Comparison of ENCODE assay signal across 9 mouse cellular contexts in the genomic region with DNA sequence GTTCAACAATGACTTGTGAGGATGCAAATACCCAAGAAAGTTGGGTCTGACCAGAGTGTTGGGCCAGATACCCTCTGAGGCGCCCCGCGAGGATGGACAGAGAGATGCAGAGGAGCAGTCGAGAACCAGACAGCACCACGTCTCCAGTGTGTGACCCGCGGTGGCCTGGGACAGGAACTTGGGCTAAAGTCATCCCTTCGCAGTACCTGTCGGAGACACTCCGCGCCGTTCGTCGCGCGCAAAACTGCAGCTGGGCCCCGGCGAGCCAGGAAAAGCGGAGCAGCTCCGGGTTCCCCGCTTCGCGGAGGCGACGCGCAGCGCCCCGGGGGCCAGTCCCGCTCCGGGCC. TPM values are rescaled to one million over a fixed set of nuclear protein-coding genes. Genes with fewer than 3 reads are reported as not detected.
DNase-seq lines count a peak whose midpoint lies in the region; ATAC-seq and TF ChIP-seq lines count a peak whose summit lies in the region.
"Had no signal": no experiment of that assay in that cellular context is flagged by ENCODE, and none has a peak within 500 bp of the region (broad histone marks: within the 10 kb centered on the region; RNA-seq: fewer than 3 reads in every experiment).

No protein-coding gene starts in this region.

- peaks cover 11% of the 10 kb centered on the region for H3K27me3 ChIP-seq in spleen, adult 2 months (ENCODE audit: control insufficient read depth, insufficient read depth, low read length)
- peaks cover 16% of the 10 kb centered on the region for H3K27me3 ChIP-seq in hindbrain, embryonic 11.5 days (ENCODE audit: control insufficient read depth, insufficient read depth, low read length)
- peaks cover 21% of the 10 kb centered on the region for H3K27me3 ChIP-seq in lung, embryonic 16.5 days (ENCODE audit: control insufficient read depth, insufficient read depth, low read depth, low read length)

- H3K4me1 ChIP-seq in spleen, adult 2 months (ENCODE audit: control insufficient read depth, insufficient read depth, insufficient read length): peaks cover 4% of the 10 kb centered on the region; the same call in 1 of the 2 replicates
- H3K4me1 ChIP-seq in hindbrain, embryonic 11.5 days (replicated peaks; ENCODE audit: control insufficient read depth, insufficient read depth, low read length): no peaks in the 10 kb centered on the region
- 0 out of 2 replicates have a peak, but pooled peaks cover 2% of the 10 kb centered on the region for H3K4me1 ChIP-seq in lung, embryonic 16.5 days (replicated peaks; ENCODE audit: control insufficient read depth, insufficient read depth, low read length)

- TF ChIP-seq CTCF in spleen, adult 2 months (IDR thresholded peaks at IDR 0.05; ENCODE audit: extremely low read depth, insufficient read depth, insufficient read length, insufficient replicate concordance): no peak

- no peaks in the 10 kb centered on the region for H3K36me3 ChIP-seq in spleen, adult 2 months (ENCODE audit: control insufficient read depth, insufficient read depth, low read length)
- H3K36me3 ChIP-seq in hindbrain, embryonic 11.5 days (ENCODE audit: control insufficient read depth, insufficient read depth, low read length): no peaks in the 10 kb centered on the region
- no peaks in the 10 kb centered on the region for H3K36me3 ChIP-seq in lung, embryonic 16.5 days (ENCODE audit: control insufficient read depth, insufficient read depth, low read length)

- peak; percentile 47 for DNase-seq in adrenal gland, postnatal 14 days
- no peak for DNase-seq in adrenal gland, postnatal 4 days (ENCODE audit: low spot score in 2 of 2)
- no peak for DNase-seq in spleen, adult 2 months (ENCODE audit: low read depth in 1 of 2, low spot score in 2 of 2)
- no peak for DNase-seq in spleen, postnatal 36 days (ENCODE audit: low spot score in 2 of 2)
- DNase-seq in hindbrain, embryonic 11.5 days (ENCODE audit: low spot score): no peak
- DNase-seq in testis, postnatal 10 days (ENCODE audit: low spot score): peak; percentile 64
- no peak for DNase-seq in MN1 (ENCODE audit: low spot score)

- H3K9ac ChIP-seq in hindbrain, embryonic 11.5 days (ENCODE audit: low read depth, low read length): peak overlapping the region; percentile 77
- peak overlapping the region; percentile 70 for H3K9ac ChIP-seq in lung, embryonic 16.5 days (ENCODE audit: low read length)

- no peak for TF ChIP-seq POLR2A in spleen, adult 2 months (IDR thresholded peaks at IDR 0.05; ENCODE audit: low read depth, low read length)

- ATAC-seq in hindbrain, embryonic 11.5 days (ENCODE audit: low FRiP score): peak; percentile 48
- peak; percentile 45 for ATAC-seq in lung, embryonic 16.5 days (ENCODE audit: low read depth)

- no peaks in the 10 kb centered on the region for H3K9me3 ChIP-seq in hindbrain, embryonic 11.5 days (ENCODE audit: control insufficient read depth, low read length)
- H3K9me3 ChIP-seq in lung, embryonic 16.5 days (ENCODE audit: control insufficient read depth, low read length): no peaks in the 10 kb centered on the region

- peak overlapping the region; percentile 91 for H3K4me2 ChIP-seq in hindbrain, embryonic 11.5 days (replicated peaks; ENCODE audit: low read depth, low read length)
- peak overlapping the region; percentile 99 for H3K4me2 ChIP-seq in lung, embryonic 16.5 days (ENCODE audit: low read depth, low read length)

- 4% methylated on average over 30 of the region's 30 CpGs for WGBS in spleen, adult 2 months
- 0% methylated on average over 20 of the region's 30 CpGs for WGBS in hindbrain, embryonic 11.5 days
- 1% methylated on average over 25 of the region's 30 CpGs for WGBS in lung, embryonic 16.5 days

- peak overlapping the region; percentile 47; the same call in 1 of the 2 replicates for H3K4me3 ChIP-seq in spleen, adult 2 months (ENCODE audit: extremely low read depth, insufficient read depth, insufficient read length)
- H3K4me3 ChIP-seq in hindbrain, embryonic 11.5 days (ENCODE audit: low read depth, low read length): peak overlapping the region; percentile 75
- H3K4me3 ChIP-seq in lung, embryonic 16.5 days (ENCODE audit: low read length): peak overlapping the region; percentile 71

- no peak overlapping the region for H3K27ac ChIP-seq in spleen, adult 2 months (ENCODE audit: insufficient read depth, low read length)
- no peak overlapping the region for H3K27ac ChIP-seq in hindbrain, embryonic 11.5 days (ENCODE audit: low read depth, low read length)
- no peak overlapping the region for H3K27ac ChIP-seq in lung, embryonic 16.5 days (ENCODE audit: low read length)

RNA-seq across cellular contexts. Expression of a gene that starts 0.7 kb away (rescaled TPM):
- total RNA-seq in adrenal gland, postnatal 14 days (2021): 2.6 and 3.0 TPM in 2 replicates
- total RNA-seq in adrenal gland, postnatal 4 days (2021): 1 to 10 TPM; 4.5 to 6.2 TPM
- 1.3 and 2.2 TPM in 2 replicates for polyA plus RNA-seq in spleen, adult 2 months (2012; rRNA removed)
- polyA plus RNA-seq in hindbrain, embryonic 11.5 days (2014; fragmentation: Nextera tagmentation; extraction: Ambion mirVana): 5.4 and 5.8 TPM in 2 replicates
- polyA plus RNA-seq in lung, embryonic 16.5 days (2015; fragmentation: Nextera tagmentation; extraction: Ambion mirVana): 5.3 and 5.5 TPM in 2 replicates
- total RNA-seq: common myeloid progenitor, adult 5-6 weeks had no signal

Comparison
In these comparisons a context has a peak if more than half of its experiments do, and no peak if none do; other contexts are left out.
1. DNase-seq: peak in adrenal gland, postnatal 14 days (single experiment) and testis, postnatal 10 days (single experiment); none in adrenal gland, postnatal 4 days (0 of 2), spleen, adult 2 months (0 of 2), spleen, postnatal 36 days (0 of 2), hindbrain, embryonic 11.5 days (single experiment) and MN1 (single experiment).
2. Peak in every context shown above with its lines, with median percentiles within 50 percentile points of each other: H3K4me3 ChIP-seq.